Mouse (Mus musculus) embryonic fibroblast, embryonic 13.5 days (primary cell): Measurements from ENCODE around the gene Olfr1474. TPM values are rescaled to one million over a fixed set of nuclear protein-coding genes. Genes with fewer than 3 reads are reported as not detected.
"Not testable (repeated sequence)": the region's sequence is repeated elsewhere in the genome, so short reads cannot be mapped to it uniquely, and the experiment has no call there.

ENCODE experiments used
- H3K27ac ChIP-seq: 2 replicates; pipeline ENCODE4 v1.5.1; 2012; ENCODE audit warnings: low read length, control low read depth, inconsistent platforms; ENCODE audit not compliant: insufficient read depth
- H3K4me1 ChIP-seq: 2 replicates; pipeline ENCODE4 v1.6.1; 2011; ENCODE audit warnings: low read length; ENCODE audit not compliant: control insufficient read depth, insufficient read depth
- H3K4me3 ChIP-seq: 2 replicates; pipeline ENCODE4 v1.5.1; 2011; ENCODE audit warnings: mild to moderate bottlenecking, control low read depth, low read length; ENCODE audit not compliant: insufficient read depth
- CTCF ChIP-seq: IDR thresholded peaks from 2 replicates; pipeline ENCODE4 v1.5.1; 2011; ENCODE audit warnings: mild to moderate bottlenecking, control low read depth, low read length, moderate library complexity, borderline replicate concordance; ENCODE audit not compliant: insufficient read depth
- POLR2A ChIP-seq: IDR thresholded peaks from 2 replicates; pipeline ENCODE4 v1.6.1; 2011; ENCODE audit warnings: low read depth, mild to moderate bottlenecking, control low read depth, low read length, moderate library complexity
- polyA plus RNA-seq: library from polyadenylated mRNA; stranded (reverse); fragments of >200 nt; gene quantifications from 2 replicates; pipeline ENCODE4 v1.2.4, GENCODE M21; 2011; ENCODE audit warnings: low read depth; ENCODE audit not compliant: missing spikeins, insufficient read length

Gene Olfr1474
- not detected in 2 replicates for polyA plus RNA-seq

- not testable (repeated sequence) for H3K4me1 ChIP-seq, H3K27ac ChIP-seq
Observed at GRCm38 (mm10) chr19:13469265-13469664, at the start of gene Olfr1474. TSS of gene Olfr1474 (plus strand) at chr19:13469565.

GRCm38 (mm10) chr19:13443109-13443508 is 26.3 kb upstream of the Olfr1474 start, which contains the start of gene Olfr1471:
TSS of gene Olfr1471 (plus strand) at chr19:13443409.
- not testable (repeated sequence) for H3K4me3 ChIP-seq

More at GRCm38 (mm10) chr19:13469265-13469664, at the start of gene Olfr1474:
- not testable (repeated sequence) for H3K4me3 ChIP-seq

DNA sequence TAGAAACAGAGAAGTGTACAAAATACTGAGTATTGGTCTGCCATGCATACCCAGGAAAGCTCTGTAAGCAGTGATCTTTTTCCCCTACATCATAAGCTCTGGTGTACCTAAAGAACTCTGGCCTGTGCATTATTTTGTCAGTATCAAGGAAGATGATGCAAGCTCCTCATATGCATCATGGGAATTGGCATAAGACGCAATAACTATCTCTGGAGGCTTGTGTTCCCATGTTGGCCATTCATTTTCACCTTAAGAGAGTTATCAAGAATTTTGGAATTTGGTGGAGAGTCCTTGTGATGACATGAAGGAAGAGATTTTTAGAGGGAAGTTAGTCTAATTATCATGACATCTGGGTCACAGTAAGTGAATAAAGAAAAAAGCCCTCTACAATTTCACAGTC is 13.4 kb upstream of the Olfr1474 start, which contains the start of gene Olfr1472:
Olfr1472 (minus strand) TSS at position 101 of the 400 bp plus-strand sequence.
- TF ChIP-seq POLR2A (no peak), CTCF (no peak)
- Histone ChIP-seq H3K27ac (no peak within 1 kb of the TSS), H3K4me3 (no peak within 1 kb of the TSS), H3K4me1 (no peaks in the 10 kb centered on the region)

More at GRCm38 (mm10) chr19:13443109-13443508, 26.3 kb upstream of the Olfr1474 start, which contains the start of gene Olfr1471:
- not testable (repeated sequence) for H3K27ac ChIP-seq, H3K4me1 ChIP-seq

- Histone ChIP-seq H3K4me1 (no peaks in the 10 kb centered on the region), H3K27ac (no peak within 1 kb of the TSS), H3K4me3 (no peak within 1 kb of the TSS)
- TF ChIP-seq CTCF, result no peak
- no peak for TF ChIP-seq POLR2A
Observed at GRCm38 (mm10) chr19:13480096-13480495, 10.7 kb downstream of the Olfr1474 start, which contains the start of gene Olfr1475. TSS of gene Olfr1475 (minus strand) at chr19:13480196.

DNA sequence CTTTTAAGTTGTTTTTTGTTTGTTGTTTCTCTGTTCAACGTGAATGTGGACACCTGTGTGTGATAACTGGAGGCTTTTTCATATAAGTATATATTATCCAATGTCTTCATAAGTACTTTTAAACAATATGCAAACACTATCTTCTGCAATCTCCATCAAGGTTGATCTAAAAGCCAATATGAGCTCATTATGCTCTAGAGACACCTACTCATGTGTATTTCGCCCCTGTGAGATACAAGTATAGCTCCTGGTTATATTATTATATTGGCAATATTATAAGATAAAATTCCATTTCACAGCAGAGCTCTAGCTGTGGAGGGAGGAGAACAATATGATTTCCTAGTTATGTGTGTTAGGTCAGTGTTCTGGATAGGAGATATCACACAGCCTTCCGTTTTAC is 30.9 kb downstream of the Olfr1474 start, which contains the start of gene Olfr1477:
Olfr1477 (plus strand) TSS at position 301 of the 400 bp plus-strand sequence.
- Histone ChIP-seq H3K27ac (no peak within 1 kb of the TSS), H3K4me1 (no peaks in the 10 kb centered on the region), H3K4me3 (no peak within 1 kb of the TSS)
- TF ChIP-seq CTCF (no peak), POLR2A (no peak)

Other genes with a start within 250 kb of the Olfr1474 start
- gene Olfr1463, start 238.2 kb upstream of the Olfr1474 start, polyA plus RNA-seq, result not detected in 2 replicates
- not detected in 2 replicates for gene Olfr1465, start 154.0 kb upstream of the Olfr1474 start, polyA plus RNA-seq
- gene Olfr1466, start 130.7 kb upstream of the Olfr1474 start, polyA plus RNA-seq, result not detected in 2 replicates
- gene Olfr1467, start 107.3 kb upstream of the Olfr1474 start, polyA plus RNA-seq, result not detected in 2 replicates
- not detected in 2 replicates for gene Olfr1469, start 61.7 kb upstream of the Olfr1474 start, polyA plus RNA-seq
- not detected in 2 replicates for gene Olfr1471, start 26.2 kb upstream of the Olfr1474 start, polyA plus RNA-seq
- gene Olfr1472, start 13.5 kb upstream of the Olfr1474 start, polyA plus RNA-seq, result not detected in 2 replicates
- not detected in 2 replicates for gene Olfr1475, start 10.6 kb downstream of the Olfr1474 start, polyA plus RNA-seq
- gene Olfr1477, start 31.0 kb downstream of the Olfr1474 start, polyA plus RNA-seq, result not detected in 2 replicates
- not detected in 2 replicates for gene Olfr1480, start 58.3 kb downstream of the Olfr1474 start, polyA plus RNA-seq
- gene Olfr1484, start 113.9 kb downstream of the Olfr1474 start, polyA plus RNA-seq, result not detected in 2 replicates
- gene Olfr1487, start 147.8 kb downstream of the Olfr1474 start, polyA plus RNA-seq, result not detected in 2 replicates
- gene Olfr1489, start 162.1 kb downstream of the Olfr1474 start, polyA plus RNA-seq, result not detected in 2 replicates
- not detected in 2 replicates for gene Olfr1490, start 181.5 kb downstream of the Olfr1474 start, polyA plus RNA-seq
- not detected in 2 replicates for gene Olfr1491, start 227.7 kb downstream of the Olfr1474 start, polyA plus RNA-seq